ENCODE assay signal across 9 mouse cellular contexts in genomic region chr8:12677529-12677928, GRCm38 (mm10). TPM values are rescaled to one million over a fixed set of nuclear protein-coding genes. Genes with fewer than 3 reads are reported as not detected.
DNase-seq lines count a peak whose midpoint lies in the region; ATAC-seq and TF ChIP-seq lines count a peak whose summit lies in the region.
"Had no signal": no experiment of that assay in that cellular context is flagged by ENCODE, and none has a peak within 500 bp of the region (broad histone marks: within the 10 kb centered on the region; RNA-seq: fewer than 3 reads in every experiment).

No protein-coding gene starts in this region.

- H3K9me3 ChIP-seq in CH12.LX (replicated peaks; ENCODE audit: low read length): no peaks in the 10 kb centered on the region
- no peaks in the 10 kb centered on the region for H3K9me3 ChIP-seq in forebrain, embryonic 10.5 days
- H3K9me3 ChIP-seq: heart, embryonic 13.5 days had no signal

- peak; percentile 61 for DNase-seq in CH12.LX (ENCODE audit: extremely low read depth)
- peak; percentile 52 for DNase-seq in c-Kit-positive CD71-negative TER-119-negative erythroid progenitor cells, embryonic 14.5 days (ENCODE audit: low read depth)
- DNase-seq in forebrain, embryonic 10.5 days (ENCODE audit: extremely low spot score, low spot score): peak; percentile 78
- peak; percentile 86 to 91 for DNase-seq in heart, postnatal 14 days
- DNase-seq in kidney, postnatal 4 days: peak; percentile 91 to 92
- DNase-seq in lung, adult 18-20 months: peak; percentile 76 to 81
- DNase-seq in testis, postnatal 14 days (ENCODE audit: low spot score): peak; percentile 53

- no peaks in the 10 kb centered on the region for H3K79me2 ChIP-seq in CH12.LX (replicated peaks; ENCODE audit: control insufficient read depth, extremely low read depth, insufficient read depth, poor library complexity, severe bottlenecking)

- H3K4me3 ChIP-seq in CH12.LX (replicated peaks in 1 of 3; ENCODE audit: low read depth in 2 of 3, low read length in 2 of 3, poor library complexity in 1 of 3): no peak overlapping the region
- H3K4me3 ChIP-seq in forebrain, embryonic 10.5 days: no peak overlapping the region
- H3K4me3 ChIP-seq: heart, embryonic 13.5 days had no signal

- TF ChIP-seq RAD21 in CH12.LX (IDR thresholded peaks at IDR 0.05; ENCODE audit: low read depth, low read length): peak; percentile 93

- 5% methylated on average over 7 of the region's 7 CpGs for WGBS in forebrain, embryonic 10.5 days

- H3K9ac ChIP-seq in CH12.LX (ENCODE audit: insufficient read depth, low read depth): no peak overlapping the region
- H3K9ac ChIP-seq: heart, embryonic 13.5 days had no signal

- intact Hi-C loops in heart, postnatal 14 days (cut with DNase I): loop anchor here (2.0 to 10.0 kb wide), 4 partner anchors 71 to 721 kb away; partner anchors contain the start of gene Sox1

- TF ChIP-seq EP300 in CH12.LX (IDR thresholded peaks at IDR 0.05; ENCODE audit: low read length): no peak

- TF ChIP-seq CTCF in CH12.LX (conservative IDR thresholded peaks at IDR 0.05 in 1 of 2, IDR thresholded peaks at IDR 0.05 in 1 of 2; ENCODE audit: low read depth in 2 of 2, low read length in 2 of 2): peak; percentile 58 to 92; a peak in 3 of 4 replicates

- dilution Hi-C loops in CH12.LX (cut with MboI; ENCODE audit: extremely low pct_ligation_motif_present, extremely low pct_unique_long_range_greater_than_20kb, low sequenced_read_pairs): no loop called here

- no peak for TF ChIP-seq POLR2A in CH12.LX (IDR thresholded peaks at IDR 0.05; ENCODE audit: low read depth, low read length)

- in situ Hi-C loops in CH12.LX (cut with MboI; ENCODE audit: low pct_ligation_motif_present, low pct_unique_long_range_greater_than_20kb, low sequenced_read_pairs): loop anchor here (5.0 to 10.0 kb wide), 2 partner anchors 70 to 733 kb away; no protein-coding TSS in a partner anchor

- no peak overlapping the region for H3K4me2 ChIP-seq in CH12.LX (ENCODE audit: insufficient read depth, low read depth, poor library complexity, severe bottlenecking)
- H3K4me2 ChIP-seq: heart, embryonic 13.5 days had no signal

- H3K4me1 ChIP-seq in CH12.LX (ENCODE audit: control insufficient read depth in 1 of 2, insufficient read depth in 2 of 2): peaks cover under 1 to 4% of the 10 kb centered on the region in 2 experiments; a peak in 3 of 4 replicates
- H3K4me1 ChIP-seq in forebrain, embryonic 10.5 days: peaks cover 7% of the 10 kb centered on the region

- no peak overlapping the region for H3K27ac ChIP-seq in CH12.LX (ENCODE audit: insufficient read depth, low read depth)
- H3K27ac ChIP-seq in forebrain, embryonic 10.5 days: no peak overlapping the region
- H3K27ac ChIP-seq: heart, embryonic 13.5 days had no signal

- H3K36me3 ChIP-seq in CH12.LX (replicated peaks in 1 of 2; ENCODE audit: control insufficient read depth in 1 of 2, insufficient read depth in 1 of 2, low read length in 1 of 2): no peaks in the 10 kb centered on the region
- no peaks in the 10 kb centered on the region for H3K36me3 ChIP-seq in forebrain, embryonic 10.5 days (replicated peaks)
- H3K36me3 ChIP-seq: heart, embryonic 13.5 days had no signal

- peaks cover 65% of the 10 kb centered on the region for H3K27me3 ChIP-seq in CH12.LX (replicated peaks)
- H3K27me3 ChIP-seq in forebrain, embryonic 10.5 days (ENCODE audit: poor library complexity, severe bottlenecking): 0 out of 2 replicates have a peak, but pooled peaks cover 9% of the 10 kb centered on the region

- ATAC-seq in neutrophil, adult 5-6 weeks (ENCODE audit: extremely low read depth, insufficient number of reproducible peaks, low FRiP score, poor library complexity, severe bottlenecking): peak; percentile 92

TF ChIP-seq in CH12.LX, 34 proteins besides CTCF, POLR2A, EP300 and RAD21:
- TF ChIP-seq SMC3 (IDR thresholded peaks at IDR 0.05; ENCODE audit: low read depth, low read length) (peak; percentile 74), MYC (IDR thresholded peaks at IDR 0.05; ENCODE audit: low read depth, low read length) (no peak)

RNA-seq across cellular contexts. Expression of gene Tubgcp3, which starts 5.5 kb away (rescaled TPM):
- total RNA-seq in CH12.LX (2012; rRNA removed): 30.3 and 33.4 TPM in 2 replicates
- 25.1 and 29.7 TPM in 2 replicates for total RNA-seq in CH12.LX (2014; rRNA removed)
- polyA plus RNA-seq in CH12.LX (2012; ENCODE audit: insufficient read length, low read depth): 44.0 and 48.7 TPM in 2 replicates
- polyA plus RNA-seq in forebrain, embryonic 10.5 days (2016; fragmentation: Nextera tagmentation; extraction: Ambion mirVana): 60.1 and 62.2 TPM in 2 replicates
- total RNA-seq in heart, postnatal 14 days (2021): 10 to 100 TPM; 15.5 to 16.0 TPM
- 58.1 and 60.5 TPM in 2 replicates for total RNA-seq in neutrophil, adult 5-6 weeks (2017)
